Mouse (Mus musculus) stomach, embryonic 14.5 days (tissue): ENCODE data around the gene Zswim5. TPM values are rescaled to one million over a fixed set of nuclear protein-coding genes. Genes with fewer than 3 reads are reported as not detected.

Source experiments
- ATAC-seq: fragments of 200-750 bp; cut with Nextera tagmentation; 2 replicates; pipeline ENCODE4 v1.8.0; 2017; ENCODE audit warnings: low read depth, moderate TSS enrichment; ENCODE audit not compliant: insufficient number of reproducible peaks, insufficient read depth, low FRiP score
- H3K27ac ChIP-seq: fragments of 300-500 bp; sonication (generic); 2 replicates; pipeline ENCODE4 v1.5.1; 2014; ENCODE audit warnings: mild to moderate bottlenecking, low read length, moderate library complexity, mixed read lengths
- H3K27me3 ChIP-seq: fragments of 300-500 bp; sonication (generic); 2 replicates; pipeline ENCODE4 v1.6.1; 2014; ENCODE audit warnings: low read length, control low read depth, mixed read lengths; ENCODE audit not compliant: control insufficient read depth, insufficient read depth
- H3K36me3 ChIP-seq: fragments of 300-500 bp; sonication (generic); 2 replicates; pipeline ENCODE4 v1.6.1; 2014; ENCODE audit warnings: mild to moderate bottlenecking, control low read depth, low read length, moderate library complexity, mixed read lengths; ENCODE audit not compliant: control insufficient read depth, insufficient read depth
- H3K4me1 ChIP-seq: fragments of 300-500 bp; sonication (generic); 2 replicates; pipeline ENCODE4 v1.6.1; 2014; ENCODE audit warnings: low read length, control low read depth, mixed read lengths; ENCODE audit not compliant: control insufficient read depth, insufficient read depth
- H3K4me2 ChIP-seq: fragments of 300-500 bp; sonication (generic); replicated peaks from 2 replicates; pipeline ENCODE4 v1.6.1; 2014; ENCODE audit warnings: low read depth, low read length, control low read depth
- H3K4me3 ChIP-seq: fragments of 300-500 bp; sonication (generic); 2 replicates; pipeline ENCODE4 v1.5.1; 2014; ENCODE audit warnings: low read depth, low read length, control low read depth
- H3K9ac ChIP-seq: fragments of 300-500 bp; sonication (generic); replicated peaks from 2 replicates; pipeline ENCODE4 v1.6.1; 2014; ENCODE audit warnings: low read depth, mild to moderate bottlenecking, control low read depth, low read length, moderate library complexity, mixed read lengths
- H3K9me3 ChIP-seq: fragments of 300-500 bp; sonication (generic); 2 replicates; pipeline ENCODE4 v1.6.1; 2016; ENCODE audit warnings: low read depth, low read length, control low read depth; ENCODE audit not compliant: control insufficient read depth
- WGBS: fragments of 180-500 bp; shearing (Covaris S2); extraction: QIAGEN DNeasy Blood & Tissue Kit; methylation state at CpG from one replicate; pipeline ENCODE4 v1.1.7; 2014; 5-methylcytosine and 5-hydroxymethylcytosine counted together
- polyA plus RNA-seq: library from polyadenylated mRNA; unstranded; fragments of >200 nt; fragmentation: Nextera tagmentation; extraction: Ambion mirVana; gene quantifications from 2 replicates; pipeline ENCODE4 v1.2.1, GENCODE M21; 2014

The Zswim5 gene
- polyA plus RNA-seq, 1 experiment from 2014 or later, result 0.69 TPM

- no peak overlapping the region for H3K4me2 ChIP-seq
- no peaks in the 10 kb centered on the region for H3K27me3 ChIP-seq
- H3K36me3 ChIP-seq, result no peaks in the 10 kb centered on the region
- no peak for ATAC-seq
- H3K9ac ChIP-seq, result no peak overlapping the region
- H3K9me3 ChIP-seq, result no peaks in the 10 kb centered on the region
- WGBS, result 46% methylated on average over 2 of the region's 2 CpGs
- no peak overlapping the region for H3K27ac ChIP-seq
- no peak overlapping the region for H3K4me3 ChIP-seq
- H3K4me1 ChIP-seq, result 0 out of 2 replicates have a peak, but pooled peaks cover 4% of the 10 kb centered on the region
Measured at GRCm38 (mm10) chr4:116942695-116943094, 65.5 kb downstream of the Zswim5 start.

GRCm38 (mm10) chr4:116944055-116944454, 66.9 kb downstream of the Zswim5 start:
- no peak overlapping the region for H3K9ac ChIP-seq
- H3K4me1 ChIP-seq, result 0 out of 2 replicates have a peak, but pooled peaks cover 4% of the 10 kb centered on the region
- WGBS, result 53% methylated on average over 5 of the region's 5 CpGs
- no peak overlapping the region for H3K27ac ChIP-seq
- no peaks in the 10 kb centered on the region for H3K36me3 ChIP-seq
- H3K4me2 ChIP-seq, result no peak overlapping the region
- no peak overlapping the region for H3K4me3 ChIP-seq
- no peaks in the 10 kb centered on the region for H3K9me3 ChIP-seq
- no peaks in the 10 kb centered on the region for H3K27me3 ChIP-seq
- no peak for ATAC-seq

GRCm38 (mm10) chr4:116951642-116952041, 74.5 kb downstream of the Zswim5 start:
- Histone ChIP-seq H3K9me3 (no peaks in the 10 kb centered on the region), H3K9ac (no peak overlapping the region), H3K27me3 (no peaks in the 10 kb centered on the region), H3K36me3 (no peaks in the 10 kb centered on the region), H3K27ac (no peak overlapping the region), H3K4me3 (no peak overlapping the region), H3K4me1 (no peaks in the 10 kb centered on the region), H3K4me2 (no peak overlapping the region)
- no peak for ATAC-seq
- WGBS, result 44% methylated on average over 1 of the region's 1 CpGs

- H3K4me1 ChIP-seq, result no peaks in the 10 kb centered on the region
- no peaks in the 10 kb centered on the region for H3K27me3 ChIP-seq
- H3K4me2 ChIP-seq, result no peak overlapping the region
- H3K4me3 ChIP-seq, result no peak overlapping the region
- no peak for ATAC-seq
- no peaks in the 10 kb centered on the region for H3K9me3 ChIP-seq
- H3K27ac ChIP-seq, result no peak overlapping the region
- H3K36me3 ChIP-seq, result no peaks in the 10 kb centered on the region
- H3K9ac ChIP-seq, result no peak overlapping the region
- 84% methylated on average over 7 of the region's 7 CpGs for WGBS
Measured at GRCm38 (mm10) chr4:116954951-116955350, 77.8 kb downstream of the Zswim5 start.

GRCm38 (mm10) chr4:116976503-116976902, 99.3 kb downstream of the Zswim5 start:
- H3K27me3 ChIP-seq, result no peaks in the 10 kb centered on the region
- 66% methylated on average over 2 of the region's 2 CpGs for WGBS
- no peaks in the 10 kb centered on the region for H3K36me3 ChIP-seq
- ATAC-seq, result no peak
- no peak overlapping the region for H3K4me2 ChIP-seq
- no peaks in the 10 kb centered on the region for H3K9me3 ChIP-seq
- no peak overlapping the region for H3K4me3 ChIP-seq
- no peak overlapping the region for H3K27ac ChIP-seq
- H3K4me1 ChIP-seq, result no peaks in the 10 kb centered on the region
- no peak overlapping the region for H3K9ac ChIP-seq

- Histone ChIP-seq H3K9me3 (no peaks in the 10 kb centered on the region), H3K4me1 (no peaks in the 10 kb centered on the region), H3K9ac (no peak overlapping the region), H3K36me3 (no peaks in the 10 kb centered on the region), H3K27me3 (no peaks in the 10 kb centered on the region), H3K4me3 (no peak overlapping the region), H3K4me2 (no peak overlapping the region), H3K27ac (no peak overlapping the region)
- 92% methylated on average over 7 of the region's 7 CpGs for WGBS
- ATAC-seq, result no peak
Measured at GRCm38 (mm10) chr4:116985681-116986080, 108.5 kb downstream of the Zswim5 start.

- WGBS, result 62% methylated on average over 17 of the region's 17 CpGs
- Histone ChIP-seq H3K27me3 (no peaks in the 10 kb centered on the region), H3K9me3 (no peaks in the 10 kb centered on the region), H3K9ac (no peak overlapping the region), H3K36me3 (no peaks in the 10 kb centered on the region), H3K4me1 (no peaks in the 10 kb centered on the region), H3K4me3 (no peak overlapping the region), H3K27ac (no peak overlapping the region), H3K4me2 (no peak overlapping the region)
- peak; percentile 59; the same call in 1 of the 2 replicates for ATAC-seq
Measured at GRCm38 (mm10) chr4:116986400-116987121, 109.4 kb downstream of the Zswim5 start.

- Histone ChIP-seq H3K27ac (no peak overlapping the region), H3K4me3 (no peak overlapping the region), H3K27me3 (no peaks in the 10 kb centered on the region), H3K36me3 (no peaks in the 10 kb centered on the region), H3K4me2 (no peak overlapping the region), H3K9ac (no peak overlapping the region), H3K4me1 (no peaks in the 10 kb centered on the region), H3K9me3 (no peaks in the 10 kb centered on the region)
- ATAC-seq, result no peak
- 67% methylated on average over 5 of the region's 5 CpGs for WGBS
Measured at GRCm38 (mm10) chr4:116987122-116987456, 109.9 kb downstream of the Zswim5 start.

GRCm38 (mm10) chr4:116989731-116990130, 112.6 kb downstream of the Zswim5 start:
- no peak overlapping the region for H3K9ac ChIP-seq
- H3K36me3 ChIP-seq, result no peaks in the 10 kb centered on the region
- H3K4me2 ChIP-seq, result no peak overlapping the region
- no peak overlapping the region for H3K4me3 ChIP-seq
- no peaks in the 10 kb centered on the region for H3K9me3 ChIP-seq
- no peaks in the 10 kb centered on the region for H3K27me3 ChIP-seq
- H3K27ac ChIP-seq, result no peak overlapping the region
- H3K4me1 ChIP-seq, result peaks cover 3% of the 10 kb centered on the region
- WGBS, result 63% methylated on average over 6 of the region's 6 CpGs
- ATAC-seq, result no peak
